Mouse (Mus musculus): ENCODE results near the gene Gm2310. TPM values are rescaled to one million over a fixed set of nuclear protein-coding genes. Genes with fewer than 3 reads are reported as not detected.
A peak's percentile ranks its signal among the peaks of the same experiment; 100 is the strongest.
"Not testable (repeated sequence)": the region's sequence is repeated elsewhere in the genome, so short reads cannot be mapped to it uniquely, and the experiment has no call there.

Gene Gm2310
- polyA plus RNA-seq (2015; fragmentation: Nextera tagmentation; extraction: Ambion mirVana) = not detected in 2 replicates

DNA sequence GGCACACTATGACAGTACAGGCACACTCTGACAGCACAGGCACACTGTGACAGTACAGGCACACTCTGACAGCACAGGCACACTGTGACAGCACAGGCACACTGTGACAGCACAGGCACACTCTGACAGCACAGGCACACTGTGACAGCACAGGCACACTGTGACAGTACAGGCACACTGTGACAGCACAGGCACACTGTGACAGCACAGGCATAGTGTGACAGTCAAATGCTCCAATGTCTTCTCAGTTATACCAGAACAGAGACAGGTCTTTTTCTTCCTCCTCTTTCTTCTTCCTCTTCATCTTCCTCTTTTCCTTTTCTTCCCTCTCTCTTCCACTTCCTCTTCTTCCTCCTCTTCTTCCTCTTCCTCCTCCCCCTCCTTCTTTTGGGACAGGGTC is at the start of gene Gm2310:
Gm2310 (minus strand) TSS at position 101 of the 400 bp plus-strand sequence.
- not testable (repeated sequence) for H3K4me3 ChIP-seq (replicated peaks); H3K4me2 ChIP-seq; H3K27ac ChIP-seq; ATAC-seq (ENCODE audit: insufficient read depth, low FRiP score, low read depth); H3K9me3 ChIP-seq; H3K4me1 ChIP-seq; H3K27me3 ChIP-seq (replicated peaks); H3K9ac ChIP-seq; H3K36me3 ChIP-seq

DNA sequence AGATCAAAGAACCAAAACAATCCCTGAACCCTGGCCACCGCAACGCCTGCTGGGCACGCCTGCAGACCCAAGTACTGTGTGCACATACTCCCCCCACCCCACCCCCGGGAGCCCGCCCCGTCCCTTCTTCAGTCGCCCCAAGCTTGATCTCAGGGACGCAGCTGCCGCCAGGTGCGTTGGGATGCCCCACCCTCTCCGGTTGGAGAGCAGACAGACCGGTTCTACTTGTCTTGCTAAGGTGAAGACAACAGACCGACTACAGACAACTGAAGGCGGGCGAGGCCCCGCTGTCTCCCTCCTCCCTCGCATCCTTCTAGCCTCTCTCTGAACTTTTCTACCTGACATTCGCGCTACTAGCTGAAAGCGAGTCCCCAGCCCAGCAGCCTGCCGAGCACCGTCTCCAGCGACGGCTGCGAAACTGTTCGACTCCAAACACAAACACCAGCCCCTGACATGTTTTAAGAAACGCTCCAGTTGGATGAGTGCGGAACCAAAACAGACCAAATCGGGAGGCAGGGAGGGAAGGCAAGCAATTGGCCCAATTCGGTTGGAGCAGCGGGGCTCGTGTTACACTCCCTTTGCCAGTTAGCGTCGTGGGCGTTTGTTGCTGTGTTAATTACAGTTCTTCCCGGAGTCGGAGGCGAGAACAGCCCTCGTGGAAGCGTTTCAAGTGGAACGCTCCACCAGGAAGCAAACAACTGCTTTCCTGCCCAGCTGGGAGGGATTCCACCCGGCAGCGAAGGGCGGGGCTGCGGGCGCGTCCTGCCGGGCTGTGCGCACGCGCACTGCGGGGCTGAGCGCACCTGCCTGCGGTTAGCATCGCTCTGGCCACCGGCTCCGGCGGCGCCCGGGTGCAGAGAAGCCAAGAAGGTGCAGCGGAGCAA is 49.1 kb upstream of the Gm2310 start:
- Histone ChIP-seq H3K4me1 (0 out of 2 replicates have a peak, but pooled peaks cover 5% of the 10 kb centered on the region), H3K4me3 (replicated peaks) (peak overlapping the region; percentile 54), H3K27ac (peak overlapping the region; percentile 95), H3K27me3 (replicated peaks) (no peaks in the 10 kb centered on the region), H3K9me3 (no peaks in the 10 kb centered on the region), H3K4me2 (peak overlapping the region; percentile 87), H3K36me3 (no peaks in the 10 kb centered on the region), H3K9ac (peak overlapping the region; percentile 4; the same call in 1 of the 2 replicates)
- peak; percentile 87 for ATAC-seq (ENCODE audit: insufficient read depth, low FRiP score, low read depth)
- under 1% methylated on average over 61 of the region's 61 CpGs for WGBS

DNA sequence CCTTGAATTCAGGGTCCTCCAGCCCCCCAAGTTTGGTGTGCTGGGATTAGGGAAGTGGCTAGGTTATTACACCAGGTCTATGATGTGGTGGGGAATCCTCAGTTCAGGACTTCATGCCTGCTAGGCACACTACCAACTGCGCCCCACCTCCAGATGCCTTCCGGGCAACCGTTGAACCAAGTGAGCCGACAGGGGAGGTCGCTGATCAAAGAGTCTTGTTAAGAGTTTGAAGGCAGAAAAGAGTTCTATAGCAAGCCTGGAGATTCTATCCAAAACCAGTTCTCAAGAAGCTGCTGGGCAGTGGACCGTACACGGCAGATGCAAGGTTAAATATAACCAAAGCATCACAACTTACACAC is 48.5 kb upstream of the Gm2310 start:
- WGBS = 8% methylated on average over 7 of the region's 7 CpGs
- H3K27ac ChIP-seq = peak overlapping the region; percentile 95
- no peak for ATAC-seq (ENCODE audit: insufficient read depth, low FRiP score, low read depth)

DNA sequence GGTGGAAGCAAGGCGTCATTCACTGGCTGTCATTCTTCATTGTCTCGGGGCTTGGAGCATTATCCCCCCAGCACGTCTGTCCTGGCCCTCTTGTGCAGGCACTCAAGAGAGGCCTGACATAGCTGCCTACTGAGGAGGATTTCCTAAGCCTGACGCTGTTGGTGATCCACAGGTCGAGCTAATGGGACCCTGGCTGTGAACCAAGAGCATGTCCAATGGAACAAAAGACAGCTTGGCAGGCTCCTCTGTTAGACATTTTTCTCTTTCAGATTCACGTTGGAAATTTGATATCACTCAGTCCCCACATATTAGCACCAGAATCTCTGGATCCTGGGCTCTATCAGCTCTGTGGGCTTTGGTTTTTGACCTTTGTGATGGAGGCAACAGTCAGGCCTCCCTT is 45.7 kb upstream of the Gm2310 start:
- no peak overlapping the region for H3K4me3 ChIP-seq (replicated peaks)
- H3K36me3 ChIP-seq = no peaks in the 10 kb centered on the region
- WGBS = 52% methylated on average over 6 of the region's 6 CpGs
- H3K9me3 ChIP-seq = no peaks in the 10 kb centered on the region
- no peak for ATAC-seq (ENCODE audit: insufficient read depth, low FRiP score, low read depth)
- no peak overlapping the region for H3K27ac ChIP-seq
- H3K27me3 ChIP-seq (replicated peaks) = no peaks in the 10 kb centered on the region
- H3K9ac ChIP-seq = no peak overlapping the region
- H3K4me2 ChIP-seq = no peak overlapping the region
- 0 out of 2 replicates have a peak, but pooled peaks cover 5% of the 10 kb centered on the region for H3K4me1 ChIP-seq

More for the DNA sequence above, 48.5 kb upstream of the Gm2310 start:
- H3K9me3 ChIP-seq = no peaks in the 10 kb centered on the region
- peak overlapping the region; percentile 87 for H3K4me2 ChIP-seq
- no peaks in the 10 kb centered on the region for H3K36me3 ChIP-seq
- no peaks in the 10 kb centered on the region for H3K27me3 ChIP-seq (replicated peaks)
- peak overlapping the region; percentile 54 for H3K4me3 ChIP-seq (replicated peaks)
- H3K9ac ChIP-seq = no peak overlapping the region
- 0 out of 2 replicates have a peak, but pooled peaks cover 5% of the 10 kb centered on the region for H3K4me1 ChIP-seq

DNA sequence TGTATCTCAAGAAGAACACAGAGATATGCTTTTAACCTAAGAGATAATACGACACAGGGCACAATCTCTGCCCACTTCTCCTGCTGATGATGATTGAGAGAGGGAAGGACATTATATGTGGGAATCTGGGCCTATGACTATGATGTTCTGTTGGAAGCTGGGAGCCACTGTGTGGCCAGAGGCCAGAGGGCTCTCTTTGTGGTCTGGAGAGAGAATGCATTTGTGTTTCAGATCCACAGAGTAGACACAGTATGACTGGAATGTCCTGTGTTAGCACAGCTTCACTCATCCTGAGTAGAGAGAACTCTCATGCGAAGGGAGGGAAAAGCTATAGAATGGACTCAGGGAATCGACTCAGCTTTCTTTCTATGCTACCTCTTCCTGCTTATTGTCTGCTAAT is 44.6 kb upstream of the Gm2310 start:
- Histone ChIP-seq H3K4me2 (no peak overlapping the region), H3K9ac (no peak overlapping the region), H3K4me1 (0 out of 2 replicates have a peak, but pooled peaks cover 5% of the 10 kb centered on the region), H3K36me3 (no peaks in the 10 kb centered on the region), H3K9me3 (no peaks in the 10 kb centered on the region), H3K27ac (no peak overlapping the region), H3K27me3 (replicated peaks) (no peaks in the 10 kb centered on the region), H3K4me3 (replicated peaks) (no peak overlapping the region)
- ATAC-seq (ENCODE audit: insufficient read depth, low FRiP score, low read depth) = no peak
- 72% methylated on average over 3 of the region's 3 CpGs for WGBS

DNA sequence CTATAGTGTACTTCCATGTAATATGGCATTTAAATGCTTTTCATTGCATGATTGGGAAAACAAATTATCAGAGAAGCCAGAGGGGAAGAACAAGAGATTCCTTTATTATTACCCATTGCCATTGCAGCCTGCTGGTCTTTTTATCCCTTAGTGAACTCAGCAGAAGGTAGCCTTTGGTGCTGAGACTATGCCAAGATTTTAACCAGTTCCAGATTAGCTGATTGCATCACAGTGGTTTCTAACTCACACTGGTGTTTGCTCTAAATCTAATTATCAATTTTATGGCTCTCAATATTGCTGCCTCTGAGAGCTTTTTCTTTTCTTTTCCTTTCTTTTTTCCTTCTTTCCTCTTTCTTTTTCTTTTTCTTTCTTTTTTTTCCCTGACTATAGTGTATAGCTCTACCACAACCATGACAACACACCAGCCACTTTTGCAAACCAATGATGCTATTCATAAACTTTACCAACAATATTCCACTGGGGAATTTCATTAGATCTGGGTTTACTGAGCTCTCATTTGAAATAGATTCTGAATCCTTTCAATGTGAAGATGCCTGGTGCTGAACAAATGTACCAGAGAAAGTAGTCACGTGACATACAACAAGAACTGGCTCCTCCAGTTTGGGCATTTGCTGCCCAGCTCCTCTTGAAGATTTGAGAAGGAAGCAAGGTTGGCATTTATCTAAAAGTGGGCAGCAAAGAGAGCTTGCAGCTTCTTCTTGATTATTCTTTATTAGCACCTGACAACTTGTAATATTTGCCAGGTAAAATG is 43.9 kb upstream of the Gm2310 start:
- Histone ChIP-seq H3K4me1 (0 out of 2 replicates have a peak, but pooled peaks cover 5% of the 10 kb centered on the region), H3K9me3 (no peaks in the 10 kb centered on the region), H3K4me2 (no peak overlapping the region), H3K27me3 (replicated peaks) (no peaks in the 10 kb centered on the region), H3K9ac (no peak overlapping the region), H3K36me3 (no peaks in the 10 kb centered on the region), H3K4me3 (replicated peaks) (no peak overlapping the region), H3K27ac (no peak overlapping the region)
- WGBS = 56% methylated on average over 1 of the region's 1 CpGs
- no peak for ATAC-seq (ENCODE audit: insufficient read depth, low FRiP score, low read depth)

DNA sequence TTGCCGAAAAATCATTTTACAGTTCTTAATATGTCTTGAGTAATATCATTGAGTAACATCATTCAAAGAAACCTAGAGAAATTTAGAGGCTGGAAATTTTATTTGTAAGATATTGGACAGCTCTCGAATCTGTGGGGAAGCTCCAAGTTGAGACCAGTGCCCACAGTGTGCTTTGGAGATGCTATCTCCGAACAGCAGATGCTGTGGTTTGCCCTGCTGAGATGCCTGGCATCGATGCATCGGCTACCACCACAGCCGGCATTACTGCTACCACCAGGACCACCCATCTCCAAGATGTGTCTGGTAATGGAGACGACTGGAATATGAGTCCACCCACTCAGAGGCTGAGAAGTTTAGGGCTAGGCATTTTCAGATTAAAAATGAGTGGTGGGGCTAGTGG is 43.0 kb upstream of the Gm2310 start:
- Histone ChIP-seq H3K4me2 (no peak overlapping the region), H3K27me3 (replicated peaks) (no peaks in the 10 kb centered on the region), H3K9me3 (no peaks in the 10 kb centered on the region), H3K4me3 (replicated peaks) (no peak overlapping the region), H3K4me1 (no peaks in the 10 kb centered on the region), H3K27ac (no peak overlapping the region), H3K9ac (no peak overlapping the region), H3K36me3 (no peaks in the 10 kb centered on the region)
- no peak for ATAC-seq (ENCODE audit: insufficient read depth, low FRiP score, low read depth)
- 82% methylated on average over 7 of the region's 7 CpGs for WGBS

DNA sequence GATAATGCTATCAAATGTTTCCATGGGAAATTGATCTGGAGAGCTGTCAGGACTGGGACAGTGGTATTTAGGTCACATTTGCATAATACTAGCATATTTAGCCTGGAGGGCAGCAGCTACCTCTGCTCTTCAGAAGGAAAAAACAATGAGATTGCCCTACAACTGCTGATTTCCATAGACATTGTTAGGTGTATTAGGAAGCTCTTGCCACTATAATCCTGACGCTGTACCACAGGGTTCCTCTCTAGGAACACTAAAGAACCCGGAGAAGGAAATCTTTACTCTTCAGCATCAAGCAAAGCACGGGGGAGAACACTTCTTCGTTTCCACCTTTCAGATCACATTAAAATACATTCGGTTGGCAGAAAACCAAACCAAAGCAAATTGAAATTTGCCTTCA is 11.4 kb upstream of the Gm2310 start:
- ATAC-seq (ENCODE audit: insufficient read depth, low FRiP score, low read depth) = no peak
- H3K27ac ChIP-seq = no peak overlapping the region
- H3K9me3 ChIP-seq = no peaks in the 10 kb centered on the region
- H3K36me3 ChIP-seq = no peaks in the 10 kb centered on the region
- no peaks in the 10 kb centered on the region for H3K27me3 ChIP-seq (replicated peaks)
- no peak overlapping the region for H3K9ac ChIP-seq
- H3K4me3 ChIP-seq (replicated peaks) = no peak overlapping the region
- H3K4me1 ChIP-seq = no peaks in the 10 kb centered on the region
- WGBS = 87% methylated on average over 5 of the region's 5 CpGs
- H3K4me2 ChIP-seq = no peak overlapping the region

DNA sequence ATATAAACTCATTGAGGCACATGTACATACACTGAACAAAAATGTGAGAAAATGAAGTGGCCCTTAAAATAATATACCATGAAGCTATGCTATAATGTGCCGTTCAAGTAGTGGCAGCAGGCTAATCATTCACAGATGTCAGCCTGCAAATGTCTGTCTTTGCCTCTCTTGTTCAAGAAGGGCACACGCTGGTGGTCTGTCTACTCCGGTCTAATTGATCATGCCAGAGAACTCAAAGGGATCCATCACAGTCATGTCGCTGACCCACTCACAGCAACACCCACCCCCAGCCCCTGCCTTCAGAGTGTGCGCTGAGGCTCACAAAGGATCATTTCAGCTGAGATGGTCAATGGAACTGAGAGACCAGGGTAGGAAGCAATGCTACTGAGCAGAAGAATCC is 6.8 kb downstream of the Gm2310 start:
- WGBS = 35% methylated on average over 5 of the region's 5 CpGs
- Histone ChIP-seq H3K4me1 (no peaks in the 10 kb centered on the region), H3K4me2 (no peak overlapping the region), H3K36me3 (no peaks in the 10 kb centered on the region), H3K4me3 (replicated peaks) (no peak overlapping the region), H3K27me3 (replicated peaks) (no peaks in the 10 kb centered on the region), H3K27ac (no peak overlapping the region), H3K9me3 (no peaks in the 10 kb centered on the region), H3K9ac (no peak overlapping the region)
- ATAC-seq (ENCODE audit: insufficient read depth, low FRiP score, low read depth) = no peak

DNA sequence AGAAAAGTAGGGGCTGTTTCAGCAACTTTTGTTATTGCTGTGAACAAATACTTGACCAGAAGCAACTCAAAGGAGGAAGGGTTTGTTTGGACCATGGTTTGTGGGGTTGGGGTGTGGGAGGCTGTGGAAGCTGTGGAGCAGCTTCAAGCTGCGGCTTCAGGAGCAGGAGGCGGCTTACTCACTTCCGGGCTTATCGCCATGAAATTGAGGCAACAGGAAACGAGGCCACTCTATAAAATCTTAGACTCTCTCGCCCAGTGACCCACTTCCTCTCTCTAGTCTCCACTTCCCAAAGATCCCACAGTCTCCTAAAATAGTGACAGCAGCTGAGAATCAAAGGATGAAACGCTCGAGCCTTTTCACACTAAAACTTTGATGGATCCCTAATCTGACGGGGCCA is 7.9 kb downstream of the Gm2310 start:
- Histone ChIP-seq H3K4me3 (replicated peaks) (no peak overlapping the region), H3K27ac (no peak overlapping the region), H3K9ac (no peak overlapping the region), H3K4me1 (no peaks in the 10 kb centered on the region), H3K27me3 (replicated peaks) (no peaks in the 10 kb centered on the region), H3K36me3 (no peaks in the 10 kb centered on the region), H3K4me2 (peak overlapping the region; percentile 10; the same call in 1 of the 2 replicates), H3K9me3 (no peaks in the 10 kb centered on the region)
- ATAC-seq (ENCODE audit: insufficient read depth, low FRiP score, low read depth) = no peak
- 39% methylated on average over 9 of the region's 9 CpGs for WGBS

DNA sequence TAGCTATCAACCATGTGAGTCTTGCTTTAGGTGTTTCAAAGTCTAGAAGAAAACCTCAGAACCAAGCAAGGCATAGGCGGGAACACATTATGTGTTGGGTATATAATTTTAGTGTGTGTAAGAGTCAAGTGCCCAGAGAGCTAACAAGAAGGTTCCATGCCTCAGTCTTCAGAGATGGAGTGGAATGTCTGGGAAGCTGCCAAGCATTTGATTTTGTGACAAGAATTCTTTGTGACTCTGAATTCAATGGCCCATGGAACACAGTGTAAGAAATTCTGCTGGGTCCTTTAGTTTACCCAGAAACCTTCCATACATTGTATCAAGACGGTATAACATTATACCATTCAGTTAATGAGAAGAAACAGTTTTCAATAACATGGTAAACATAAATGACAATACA is 17.3 kb downstream of the Gm2310 start:
- no peak overlapping the region for H3K4me3 ChIP-seq (replicated peaks)
- H3K9ac ChIP-seq = no peak overlapping the region
- 88% methylated on average over 2 of the region's 2 CpGs for WGBS
- H3K4me1 ChIP-seq = no peaks in the 10 kb centered on the region
- H3K27me3 ChIP-seq (replicated peaks) = no peaks in the 10 kb centered on the region
- H3K36me3 ChIP-seq = no peaks in the 10 kb centered on the region
- ATAC-seq (ENCODE audit: insufficient read depth, low FRiP score, low read depth) = no peak
- H3K27ac ChIP-seq = no peak overlapping the region
- no peak overlapping the region for H3K4me2 ChIP-seq
- H3K9me3 ChIP-seq = no peaks in the 10 kb centered on the region

DNA sequence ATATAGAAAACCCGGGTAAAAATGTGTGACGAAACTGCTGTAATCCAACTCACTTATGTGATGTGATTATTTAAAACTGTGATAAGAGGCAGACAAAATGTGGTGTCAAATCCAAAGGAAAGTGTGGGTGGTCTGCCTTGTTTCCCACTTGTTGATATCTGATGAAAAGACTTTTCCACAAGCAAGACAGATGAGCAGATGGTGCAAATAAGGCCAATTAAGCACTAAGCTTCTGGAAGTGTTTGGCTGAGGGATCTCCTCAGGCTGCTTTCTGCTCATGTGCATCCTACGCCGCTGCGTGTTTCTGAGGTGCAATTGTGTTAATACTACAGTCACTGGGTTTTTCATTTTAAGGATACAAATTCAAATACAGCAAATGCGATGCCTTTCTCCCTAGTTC is 34.5 kb downstream of the Gm2310 start:
- 72% methylated on average over 6 of the region's 6 CpGs for WGBS
- ATAC-seq (ENCODE audit: insufficient read depth, low FRiP score, low read depth) = no peak
- no peaks in the 10 kb centered on the region for H3K27me3 ChIP-seq (replicated peaks)

More for the DNA sequence above, 34.5 kb downstream of the Gm2310 start:
- no peaks in the 10 kb centered on the region for H3K36me3 ChIP-seq
- no peak overlapping the region for H3K4me2 ChIP-seq
- no peaks in the 10 kb centered on the region for H3K9me3 ChIP-seq
- H3K27ac ChIP-seq = no peak overlapping the region
- no peak overlapping the region for H3K9ac ChIP-seq
- H3K4me3 ChIP-seq (replicated peaks) = no peak overlapping the region
- H3K4me1 ChIP-seq = no peaks in the 10 kb centered on the region

All from stomach, embryonic 15.5 days (tissue).